In genomic region chr8:128525912-128526311, GRCm38 (mm10) we compare ENCODE assay signal across 32 mouse cellular contexts.
"Had no signal": no experiment of that assay in that cellular context is flagged by ENCODE, and none has a peak within 500 bp of the region (broad histone marks: within the 10 kb centered on the region; RNA-seq: fewer than 3 reads in every experiment).

No protein-coding gene starts in this region.

- ATAC-seq: liver, embryonic 12.5 days; liver, postnatal 0 days; lung, postnatal 0 days; midbrain, embryonic 13.5 days; midbrain, embryonic 15.5 days; midbrain, embryonic 16.5 days had no signal

- H3K4me3 ChIP-seq: limb, embryonic 10.5 days; limb, embryonic 12.5 days; limb, embryonic 13.5 days; limb, embryonic 15.5 days; liver, embryonic 12.5 days; liver, embryonic 13.5 days; liver, embryonic 15.5 days; lung, embryonic 15.5 days; megakaryocyte, embryonic 14.5 days; midbrain, embryonic 12.5 days; midbrain, embryonic 13.5 days; midbrain, embryonic 15.5 days; myocyte; neural tube, embryonic 12.5 days; neural tube, embryonic 13.5 days had no signal

- H3K9me3 ChIP-seq: limb, embryonic 10.5 days; limb, embryonic 12.5 days; limb, embryonic 13.5 days; limb, embryonic 15.5 days; liver, embryonic 12.5 days; liver, embryonic 13.5 days; liver, embryonic 15.5 days; lung, embryonic 15.5 days; megakaryocyte, embryonic 14.5 days; midbrain, embryonic 12.5 days; midbrain, embryonic 13.5 days; midbrain, embryonic 15.5 days; neural tube, embryonic 12.5 days; neural tube, embryonic 13.5 days had no signal

- H3K4me1 ChIP-seq: limb, embryonic 13.5 days; limb, embryonic 15.5 days; liver, embryonic 12.5 days; liver, embryonic 13.5 days; liver, embryonic 15.5 days; lung, embryonic 15.5 days; megakaryocyte, embryonic 14.5 days had no signal

- H3K4me2 ChIP-seq: limb, embryonic 12.5 days; limb, embryonic 13.5 days; limb, embryonic 15.5 days; liver, embryonic 11.5 days; liver, embryonic 12.5 days; liver, embryonic 13.5 days; liver, embryonic 15.5 days; lung, embryonic 14.5 days; lung, embryonic 15.5 days; midbrain, embryonic 11.5 days; midbrain, embryonic 12.5 days; midbrain, embryonic 13.5 days; midbrain, embryonic 15.5 days; neural tube, embryonic 12.5 days; neural tube, embryonic 13.5 days had no signal

- H3K9ac ChIP-seq: limb, embryonic 12.5 days; limb, embryonic 13.5 days; limb, embryonic 15.5 days; liver, embryonic 12.5 days; liver, embryonic 13.5 days; liver, embryonic 14.5 days; liver, embryonic 15.5 days; liver, postnatal 0 days; lung, embryonic 14.5 days; lung, embryonic 15.5 days; midbrain, embryonic 12.5 days; midbrain, embryonic 13.5 days; midbrain, embryonic 15.5 days; neural tube, embryonic 12.5 days; neural tube, embryonic 13.5 days had no signal

- H3K36me3 ChIP-seq: limb, embryonic 10.5 days; limb, embryonic 12.5 days; limb, embryonic 13.5 days; limb, embryonic 15.5 days; liver, embryonic 12.5 days; liver, embryonic 13.5 days; liver, embryonic 15.5 days; lung, embryonic 15.5 days; midbrain, embryonic 12.5 days; midbrain, embryonic 13.5 days; midbrain, embryonic 15.5 days; neural tube, embryonic 12.5 days; neural tube, embryonic 13.5 days had no signal

- H3K27me3 ChIP-seq: limb, embryonic 12.5 days; limb, embryonic 13.5 days; limb, embryonic 15.5 days; liver, embryonic 12.5 days; liver, embryonic 13.5 days; liver, embryonic 15.5 days; lung, embryonic 15.5 days; midbrain, embryonic 15.5 days; neural tube, embryonic 12.5 days; neural tube, embryonic 13.5 days had no signal

- DNase-seq: left cerebral cortex, postnatal 4 days; liver; liver, embryonic 13.5 days; liver, postnatal 0 days; lung, adult 18-20 months; lung, adult 2 months; lung, embryonic 14.5 days; lung, postnatal 10 days; lung, postnatal 14 days; lung, postnatal 36 days; lung, postnatal 4 days; midbrain, embryonic 14.5 days had no signal

- H3K27ac ChIP-seq: limb, embryonic 10.5 days; limb, embryonic 12.5 days; limb, embryonic 13.5 days; limb, embryonic 15.5 days; liver, embryonic 12.5 days; liver, embryonic 13.5 days; liver, embryonic 14.5 days; liver, embryonic 15.5 days; lung, embryonic 15.5 days; macrophage; midbrain, embryonic 12.5 days; midbrain, embryonic 13.5 days; midbrain, embryonic 15.5 days; neural tube, embryonic 12.5 days; neural tube, embryonic 13.5 days had no signal
